Mouse (Mus musculus): ENCODE measurements around the gene Dad1.
A peak's percentile ranks its signal among the peaks of the same experiment; 100 is the strongest.

Dad1 gene

DNA sequence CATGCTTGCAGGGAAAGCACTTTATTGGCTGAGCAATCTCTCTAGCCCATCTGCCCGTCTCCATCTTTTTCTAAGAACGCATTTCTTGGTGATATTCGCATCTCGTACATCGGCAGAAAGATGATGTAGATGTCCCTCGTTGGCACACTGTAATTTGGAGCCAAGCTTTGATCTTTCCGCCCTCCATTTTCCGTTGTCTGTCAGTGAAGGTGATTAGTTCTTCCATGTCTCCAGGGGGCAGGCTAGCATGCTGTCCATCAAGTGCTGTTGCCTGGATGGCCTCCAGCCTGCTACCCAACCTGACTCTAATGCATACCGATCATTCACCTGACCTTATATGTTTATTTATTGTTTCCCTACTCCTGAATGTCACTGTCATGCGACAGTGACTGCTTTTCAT is 50.1 kb downstream of the Dad1 start:
- no peak for DNase-seq

DNA sequence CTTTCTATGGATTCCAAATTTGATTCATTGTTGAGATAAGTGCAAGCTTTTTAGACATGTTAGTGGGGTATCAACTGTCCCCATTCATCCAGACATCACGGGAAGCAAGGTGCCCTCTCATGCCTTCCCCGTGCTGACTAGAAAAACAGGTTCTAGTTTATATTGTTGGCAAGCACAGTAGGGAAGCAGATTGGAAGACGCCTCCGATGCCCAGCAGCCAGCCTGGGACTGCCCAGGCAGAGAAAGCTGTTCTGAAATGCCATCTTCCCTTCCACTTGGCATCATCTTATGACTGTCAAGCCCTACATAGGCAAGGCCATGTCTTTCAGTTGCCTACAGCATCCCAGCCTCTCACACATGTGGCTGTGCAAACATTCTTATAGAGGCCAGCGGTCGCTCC is 50.7 kb downstream of the Dad1 start:
- no peak for DNase-seq

DNA sequence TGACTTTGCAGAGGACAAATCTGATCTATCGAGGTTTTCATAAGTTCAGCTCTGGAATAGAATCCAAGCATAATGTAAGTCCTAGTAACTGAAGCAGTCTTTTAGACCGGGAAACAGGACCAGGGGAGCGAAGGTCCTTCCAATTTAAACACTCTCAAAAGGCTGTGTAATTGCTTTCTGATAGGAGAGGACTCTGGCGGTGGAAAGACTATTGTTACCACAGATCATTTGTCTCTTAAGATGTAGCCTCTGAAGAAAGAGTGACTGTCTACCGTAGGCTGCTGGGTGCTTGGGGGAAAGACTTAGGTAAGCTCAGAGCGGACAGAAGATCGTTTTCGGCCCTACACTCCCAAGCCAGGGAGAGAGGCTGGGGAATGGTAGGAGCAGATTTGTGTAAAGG is 53.5 kb downstream of the Dad1 start:
- DNase-seq, result no peak

DNA sequence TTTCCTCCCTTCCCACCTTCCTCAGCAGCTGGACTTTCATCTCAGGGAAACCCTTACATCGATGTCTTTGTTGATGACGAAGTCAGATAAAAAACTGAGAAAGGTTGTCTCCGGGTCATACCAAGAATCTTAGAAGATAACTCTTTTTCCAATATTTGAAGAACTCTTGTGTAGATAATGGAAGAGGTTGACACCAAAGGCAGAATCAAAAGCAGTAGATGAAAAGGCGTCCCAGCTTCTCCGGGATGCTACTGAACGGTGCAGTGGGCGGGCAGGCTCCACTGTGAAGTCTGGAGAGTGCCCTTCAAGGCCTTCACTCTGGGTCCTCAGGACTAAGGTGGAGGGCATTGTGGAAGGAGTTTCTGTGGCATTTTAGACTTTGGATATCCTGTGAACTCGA is 54.2 kb downstream of the Dad1 start:
- no peak for DNase-seq

DNA sequence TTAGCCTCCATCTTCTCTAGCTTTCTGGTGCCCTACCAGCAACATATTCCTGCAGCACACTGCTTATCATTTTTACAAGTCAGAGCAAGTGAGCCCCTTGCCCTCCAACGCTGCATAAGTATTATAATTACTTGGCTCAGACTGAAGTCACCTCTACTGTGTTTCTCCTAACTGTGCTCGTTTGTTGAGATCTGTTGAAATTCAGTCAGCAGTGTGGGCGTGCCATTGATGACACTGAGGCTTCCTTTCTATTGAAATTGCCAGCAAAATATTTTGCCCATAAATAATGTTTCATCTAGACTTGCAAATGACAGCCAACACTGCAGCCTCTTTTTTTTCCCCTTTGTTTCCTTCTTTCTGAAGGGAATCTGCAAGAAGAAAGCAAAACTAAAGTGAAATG is 56.2 kb downstream of the Dad1 start:
- DNase-seq, result no peak

DNA sequence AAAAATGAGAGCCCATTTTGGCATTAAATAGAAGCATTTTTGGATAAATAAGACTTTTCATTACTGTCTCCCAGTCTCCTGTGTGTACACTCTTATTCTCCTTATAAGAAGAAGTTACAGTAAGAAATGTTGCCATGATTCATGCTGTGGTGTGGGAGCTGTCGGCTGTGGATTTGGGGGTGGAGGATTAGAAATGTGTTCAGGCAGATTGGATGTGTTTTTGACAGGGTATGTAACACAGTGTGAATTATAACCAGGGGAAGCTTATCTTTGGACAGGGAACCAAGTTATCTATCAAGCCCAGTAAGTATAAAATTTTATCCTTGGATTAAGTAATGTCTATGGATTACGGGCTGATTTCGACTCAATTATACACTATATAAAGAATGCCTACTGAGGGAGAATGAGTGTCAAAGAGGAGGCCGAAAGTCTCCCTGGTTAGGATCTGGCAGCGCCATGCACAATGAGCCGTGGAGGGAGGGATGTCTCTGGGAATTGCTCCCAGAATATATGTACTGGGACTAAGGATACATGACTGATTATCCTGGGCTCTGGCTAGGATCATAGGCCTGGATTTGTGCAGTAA is 58.0 kb downstream of the Dad1 start:
- DNase-seq, result no peak

DNA sequence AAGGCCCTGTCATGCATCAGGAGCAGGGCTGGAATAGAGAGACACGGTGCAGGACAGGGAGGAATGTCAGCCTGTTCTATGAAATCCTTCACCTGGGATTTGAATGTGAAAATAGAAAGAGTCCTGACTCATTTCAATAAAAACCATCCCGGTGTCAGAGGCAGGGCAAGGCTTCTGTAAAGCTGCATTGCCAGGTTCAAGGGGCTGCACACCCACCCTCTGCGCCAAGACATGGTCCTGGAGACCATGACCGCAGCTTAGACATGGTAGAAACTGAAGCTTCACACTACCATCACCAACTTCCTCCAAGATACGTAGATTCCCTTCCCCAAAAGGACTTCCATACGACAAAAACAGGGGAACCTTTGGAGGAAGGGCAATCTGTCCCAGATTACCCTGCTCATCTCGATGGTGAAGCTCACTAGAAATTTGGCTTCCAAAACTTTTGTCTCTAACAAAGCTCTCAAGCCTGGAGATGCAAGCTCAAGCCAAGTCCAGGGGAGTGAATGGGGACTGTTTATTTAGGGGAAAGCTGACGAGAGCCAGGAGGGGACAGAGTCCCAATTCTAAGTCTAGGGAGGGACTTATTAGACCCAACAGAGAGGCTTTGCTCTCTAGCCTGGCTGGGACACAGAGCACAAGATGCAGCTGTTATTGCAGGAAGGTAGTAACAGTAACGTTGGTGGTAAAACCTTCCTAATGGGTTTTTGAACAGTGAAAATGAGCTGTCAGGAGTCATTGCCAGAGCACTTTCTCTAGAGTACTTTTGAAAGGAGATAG is 60.4 kb downstream of the Dad1 start:
- no peak for DNase-seq

DNA sequence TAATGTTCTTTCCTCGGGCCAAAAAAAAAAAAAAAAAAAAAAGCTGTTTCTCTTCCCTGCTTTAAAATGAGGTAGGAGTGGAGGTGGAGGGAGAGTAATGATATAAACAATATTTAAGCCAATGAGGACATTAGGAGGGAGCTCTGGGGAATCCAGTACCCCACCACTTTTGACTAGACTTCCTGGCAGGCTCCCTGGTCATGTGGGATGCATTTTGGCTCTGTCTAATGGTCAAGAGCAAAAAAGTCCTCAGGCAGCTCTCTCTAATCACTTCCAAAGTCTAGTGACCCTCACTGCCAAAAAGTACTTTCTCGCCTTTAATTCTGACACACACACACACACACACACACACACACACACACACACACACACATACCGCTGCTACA is 61.4 kb downstream of the Dad1 start:
- peak; percentile 21 for DNase-seq

DNA sequence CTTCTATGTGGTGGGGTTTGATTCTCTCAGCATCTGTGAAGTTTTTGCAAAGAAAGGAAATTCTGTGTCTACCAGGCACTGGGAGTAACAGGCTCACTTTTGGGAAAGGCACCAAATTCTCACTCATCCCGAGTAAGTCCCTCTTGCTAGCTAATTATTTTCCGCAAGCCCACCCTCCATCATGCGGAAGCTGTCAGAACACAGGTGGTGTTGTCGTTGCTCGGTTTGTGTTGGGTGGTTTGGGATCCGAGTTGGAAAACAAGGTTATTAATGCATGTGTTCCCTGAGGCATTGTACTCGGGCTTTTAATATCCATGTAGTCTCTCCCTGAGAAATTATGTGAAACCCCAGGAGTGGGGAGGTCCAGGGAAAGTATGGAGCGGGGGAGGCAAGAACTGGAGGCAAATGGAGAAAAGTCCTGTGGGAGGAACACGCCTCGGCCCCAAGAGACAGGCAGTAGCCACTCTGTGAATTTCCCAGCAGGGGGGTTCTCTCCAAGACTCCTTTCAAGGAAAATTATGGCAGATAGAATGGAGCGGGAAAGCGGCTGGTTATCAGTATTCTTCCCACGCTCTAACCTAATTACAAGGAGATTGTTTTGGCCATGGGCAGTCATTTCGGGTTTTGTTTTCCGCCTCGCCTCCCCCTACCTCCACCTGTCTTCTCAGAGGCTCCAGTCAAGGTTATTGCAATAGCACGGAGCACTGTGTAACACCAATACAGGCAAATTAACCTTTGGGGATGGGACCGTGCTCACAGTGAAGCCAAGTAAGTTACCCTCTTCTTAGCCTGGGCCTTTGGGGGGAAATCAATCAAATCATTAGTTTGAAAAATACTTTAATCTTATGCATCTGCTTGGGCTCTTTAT is 62.1 kb downstream of the Dad1 start:
- peak; percentile 35 for DNase-seq

DNA sequence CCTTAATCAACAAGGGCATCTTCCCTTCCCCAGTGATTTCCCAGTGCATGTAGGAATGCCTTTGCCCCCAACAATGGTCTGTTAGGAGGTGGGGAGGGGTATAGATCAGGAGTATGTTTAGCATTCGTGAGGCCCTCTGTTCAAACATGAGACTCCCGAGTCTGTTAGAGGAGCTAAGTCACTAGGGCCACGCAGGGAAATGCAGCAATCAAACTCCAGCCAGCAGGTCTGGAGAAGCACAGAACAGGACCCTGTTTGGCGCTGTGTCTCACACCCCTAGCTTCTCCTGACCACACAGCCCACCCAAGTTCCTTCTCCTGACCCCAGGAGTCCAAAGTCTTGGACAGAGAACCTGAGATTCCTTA is 62.9 kb downstream of the Dad1 start:
- DNase-seq, result no peak

DNA sequence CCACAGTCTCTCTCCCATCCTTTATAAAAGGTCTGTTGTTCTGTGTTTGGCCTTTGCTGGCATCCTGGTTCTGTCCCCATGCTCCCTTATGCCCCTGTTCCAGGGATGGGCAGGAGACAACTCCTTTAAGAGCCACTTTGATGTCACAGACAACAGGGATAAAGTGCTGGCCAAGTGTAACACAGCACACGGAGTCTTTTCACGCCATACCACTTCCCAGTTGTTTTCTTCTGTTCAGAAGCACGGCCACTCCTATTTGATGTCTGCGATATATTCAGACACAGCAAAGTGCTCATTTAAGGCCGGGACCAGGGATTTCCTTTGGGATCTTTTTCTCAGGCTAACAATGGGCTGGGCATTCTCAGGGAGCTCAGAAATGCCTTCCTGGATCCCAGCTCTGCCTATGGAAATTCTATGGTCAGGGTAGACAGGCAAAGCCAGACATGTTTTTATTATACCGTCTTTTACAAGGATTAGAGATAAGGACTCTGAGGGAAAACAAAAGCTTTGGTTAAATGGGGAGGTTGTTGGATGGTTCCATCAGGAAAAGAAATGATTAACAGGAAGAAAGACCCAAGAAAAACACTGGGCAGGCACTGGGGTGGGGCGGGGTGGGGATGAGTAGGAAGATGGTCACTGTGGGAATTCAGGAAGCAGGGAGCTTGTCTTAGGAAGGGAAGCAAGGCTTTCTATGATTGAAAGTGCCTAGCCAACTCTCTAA is 63.4 kb downstream of the Dad1 start:
- no peak for DNase-seq

DNA sequence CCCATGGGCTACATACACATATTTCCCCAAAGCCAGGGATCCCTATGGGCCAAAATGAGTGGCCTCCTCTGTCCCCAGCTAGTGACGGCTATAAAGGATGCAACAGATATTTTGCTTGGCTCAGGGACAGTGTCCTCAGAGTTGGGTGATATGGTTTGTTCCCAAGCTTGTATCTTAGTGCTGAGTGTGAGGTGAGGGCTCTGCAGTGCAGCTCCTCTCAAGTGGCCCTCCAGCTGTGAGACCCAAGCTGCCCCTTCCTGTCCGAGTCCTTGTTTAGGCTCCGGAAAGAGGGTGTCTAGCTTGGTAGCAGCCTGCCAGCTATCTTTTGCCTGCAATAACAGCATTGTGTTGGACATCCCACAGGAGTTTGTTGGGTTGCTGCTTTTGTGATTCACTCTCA is 64.6 kb downstream of the Dad1 start:
- no peak for DNase-seq

DNA sequence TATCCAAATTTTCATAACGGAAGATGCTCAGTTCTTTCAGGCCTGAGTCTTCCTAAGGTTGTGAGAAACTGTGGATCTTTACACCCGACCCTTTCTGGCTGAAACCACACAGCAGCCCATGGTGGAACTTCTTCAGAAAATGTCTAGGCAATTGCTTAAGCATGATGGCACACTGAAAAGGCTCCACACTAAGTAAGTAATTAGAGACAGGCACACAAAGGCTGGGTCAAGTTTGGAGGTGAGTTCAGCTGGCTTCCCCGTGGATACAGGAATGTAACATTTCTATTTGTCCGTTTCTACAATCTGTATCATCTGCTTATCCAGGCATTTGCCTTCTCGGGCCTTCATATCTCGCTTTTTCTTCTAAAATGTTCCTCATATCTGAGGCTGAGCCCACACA is 66.7 kb downstream of the Dad1 start:
- DNase-seq, result no peak

Measured in cerebellum, adult 9-10 months (tissue).